Mouse (Mus musculus) skeletal muscle tissue, adult 2 months (tissue): ENCODE measurements around the gene Ces2h.
"Not testable (repeated sequence)": the region's sequence is repeated elsewhere in the genome, so short reads cannot be mapped to it uniquely, and the experiment has no call there.

Experiments
- DNase-seq: peaks from one replicate; pipeline ENCODE4 v3.0.0-alpha.2; 2012; ENCODE audit warnings: low read depth, low spot score

The Ces2h gene

GRCm38 (mm10) chr8:105000586-105000985, at the start of gene Ces2h:
Ces2h (plus strand) TSS chr8:105000853.
- DNase-seq: no peak

- peak; percentile 18 for DNase-seq
Measured at GRCm38 (mm10) chr8:104961537-104961961, 39.1 kb upstream of the Ces2h start, which contains the start of gene Ces2g. Ces2g (plus strand) TSS chr8:104961718.

GRCm38 (mm10) chr8:104962229-104962901, 38.3 kb upstream of the Ces2h start:
- peak; percentile 3 for DNase-seq

GRCm38 (mm10) chr8:104963375-104963894, 37.2 kb upstream of the Ces2h start:
- no peak for DNase-seq

- no peak for DNase-seq
Measured at GRCm38 (mm10) chr8:104984126-104984525, 16.5 kb upstream of the Ces2h start.

DNA sequence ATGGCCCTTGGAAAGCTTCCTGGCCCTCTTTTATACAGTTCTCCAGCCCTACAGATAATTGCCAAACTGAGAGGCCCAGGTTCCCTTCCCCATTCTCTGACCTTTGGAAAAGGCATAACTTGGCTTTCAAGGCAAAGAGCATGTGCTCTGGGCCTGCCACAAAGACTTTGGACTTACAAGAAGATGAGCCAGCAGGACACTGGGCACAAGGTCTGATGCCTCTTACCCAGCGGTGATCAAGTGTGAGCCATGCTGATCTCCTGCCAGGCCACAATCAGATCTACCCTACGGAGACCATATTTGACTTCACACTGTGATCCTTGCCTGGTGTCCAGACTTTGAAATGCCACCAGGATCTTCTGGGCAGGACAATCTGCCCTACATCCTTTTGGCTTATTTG, 15.7 kb upstream of the Ces2h start:
- no peak for DNase-seq

- no peak for DNase-seq
Measured at GRCm38 (mm10) chr8:104998191-104998590, 2.5 kb upstream of the Ces2h start.

DNA sequence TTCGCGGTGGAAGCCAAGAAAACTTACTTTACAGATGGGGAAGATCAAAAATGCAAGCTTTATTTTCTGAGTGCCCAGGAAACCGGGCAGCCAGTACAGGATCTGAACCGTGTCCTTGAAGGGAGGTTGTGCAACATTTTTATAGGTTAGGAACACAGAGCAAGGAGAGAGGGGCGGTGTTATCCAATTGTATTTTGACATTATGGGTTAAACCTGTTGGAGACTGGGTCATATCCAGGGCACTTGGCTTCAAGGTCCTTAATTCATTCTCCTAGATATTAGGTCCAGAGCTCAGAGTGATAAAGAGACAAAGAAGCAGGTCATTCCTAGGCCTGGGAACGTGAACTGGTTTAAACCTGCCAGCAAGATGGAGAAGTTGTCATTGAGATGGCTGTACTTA, 1.5 kb upstream of the Ces2h start:
- no peak for DNase-seq

- DNase-seq: no peak
Measured at GRCm38 (mm10) chr8:105010000-105010399, 9.3 kb downstream of the Ces2h start.

- DNase-seq: no peak
Measured at GRCm38 (mm10) chr8:105011136-105011535, 10.5 kb downstream of the Ces2h start.

DNA sequence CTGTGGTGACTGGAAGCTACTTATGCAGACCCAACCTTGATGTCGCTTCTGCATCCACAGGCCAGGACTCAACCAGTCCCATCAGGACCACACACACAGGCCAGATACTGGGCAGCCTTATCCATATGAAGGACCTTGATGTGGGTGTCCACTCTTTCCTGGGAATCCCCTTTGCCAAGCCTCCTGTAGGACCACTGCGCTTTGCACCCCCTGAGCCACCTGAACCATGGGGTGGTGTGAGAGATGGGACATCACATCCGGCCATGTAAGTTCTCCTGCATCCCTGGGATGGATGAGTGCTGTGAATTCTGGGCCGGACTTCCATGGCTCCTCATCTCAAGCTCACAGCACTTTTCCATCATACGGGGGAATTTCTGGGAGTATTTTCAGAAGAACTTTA, 13.7 kb downstream of the Ces2h start:
- DNase-seq: no peak

DNA sequence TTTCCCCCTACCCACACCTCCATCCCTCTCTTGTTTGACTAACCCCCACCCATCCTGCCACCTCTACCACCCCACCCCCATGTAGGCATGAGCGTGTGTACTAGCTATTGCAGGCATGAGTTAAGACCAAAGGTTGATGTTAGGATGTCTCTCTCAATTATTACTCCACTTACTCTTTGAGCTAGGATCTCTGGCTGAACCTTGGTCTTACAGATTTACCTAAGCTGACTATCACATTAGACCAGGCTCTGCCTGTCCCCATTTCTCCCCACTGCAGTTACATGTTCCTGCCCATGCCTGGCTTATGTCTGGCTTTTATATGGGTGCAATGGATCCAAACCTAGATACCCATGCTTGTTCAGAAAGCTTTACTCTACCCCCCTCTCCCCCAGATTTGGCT, 21.3 kb downstream of the Ces2h start:
- DNase-seq: no peak

DNA sequence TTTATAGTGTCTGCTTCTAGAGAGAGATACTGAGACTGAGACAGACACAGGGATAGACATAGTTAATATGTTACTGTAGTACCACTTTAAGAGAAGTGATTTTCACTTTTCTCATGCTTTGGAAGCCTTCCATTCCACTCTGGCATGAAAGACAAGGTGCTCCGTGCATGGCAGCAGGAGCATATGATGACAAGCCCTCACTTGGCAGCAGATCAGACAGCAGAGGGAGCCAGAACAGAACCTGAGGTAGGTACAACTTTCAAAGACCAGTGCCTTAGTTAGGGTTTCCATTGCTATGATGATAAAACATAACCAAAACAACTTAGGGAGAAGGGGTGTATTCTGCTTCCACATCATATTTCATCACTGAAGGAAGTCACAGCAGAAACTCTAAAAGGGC, 22.4 kb downstream of the Ces2h start:
- DNase-seq: no peak

DNA sequence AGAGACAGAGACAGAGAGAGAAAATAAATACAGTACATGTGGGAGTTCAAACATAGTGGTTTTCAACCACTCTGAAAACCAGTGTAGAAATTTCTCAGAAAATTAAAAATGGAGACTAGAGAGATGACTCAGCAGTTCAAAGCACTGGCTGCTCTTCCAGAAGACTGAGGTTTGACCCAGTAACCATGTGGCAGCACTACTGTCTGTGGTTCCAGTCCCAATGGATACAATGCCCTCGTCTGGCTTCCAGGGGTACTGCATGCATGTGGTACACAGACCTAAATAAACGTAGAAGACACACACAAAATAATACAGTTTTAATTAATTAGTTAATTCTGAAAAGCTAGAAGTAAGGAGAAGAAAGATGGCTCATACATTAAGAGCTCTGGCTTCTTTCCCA, 24.4 kb downstream of the Ces2h start:
- no peak for DNase-seq

DNA sequence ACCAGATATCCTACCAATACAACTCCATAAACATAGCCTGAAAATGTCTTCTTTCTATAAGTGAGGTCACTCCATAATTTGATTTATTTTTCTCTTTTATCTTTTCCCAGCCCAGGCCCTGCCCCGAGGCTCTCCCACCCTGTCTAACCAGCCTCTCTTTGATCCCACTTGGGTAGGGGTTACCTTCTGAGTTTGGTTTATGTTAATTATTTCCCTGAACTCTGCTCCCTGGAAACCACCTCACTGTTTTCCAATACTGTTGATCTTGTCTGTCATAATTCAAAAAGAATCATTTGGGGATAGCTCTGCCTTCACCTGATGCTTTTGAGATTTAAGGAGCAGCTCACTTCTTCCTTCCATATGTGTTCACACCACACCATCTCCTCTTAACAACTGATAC, 42.9 kb downstream of the Ces2h start:
- no peak for DNase-seq

- no peak for DNase-seq
Measured at GRCm38 (mm10) chr8:105045824-105046401, 45.3 kb downstream of the Ces2h start.

GRCm38 (mm10) chr8:105048371-105048854, 47.8 kb downstream of the Ces2h start, which contains the start of gene Ces3a:
Ces3a (plus strand) TSS chr8:105048601.
- no peak for DNase-seq

DNA sequence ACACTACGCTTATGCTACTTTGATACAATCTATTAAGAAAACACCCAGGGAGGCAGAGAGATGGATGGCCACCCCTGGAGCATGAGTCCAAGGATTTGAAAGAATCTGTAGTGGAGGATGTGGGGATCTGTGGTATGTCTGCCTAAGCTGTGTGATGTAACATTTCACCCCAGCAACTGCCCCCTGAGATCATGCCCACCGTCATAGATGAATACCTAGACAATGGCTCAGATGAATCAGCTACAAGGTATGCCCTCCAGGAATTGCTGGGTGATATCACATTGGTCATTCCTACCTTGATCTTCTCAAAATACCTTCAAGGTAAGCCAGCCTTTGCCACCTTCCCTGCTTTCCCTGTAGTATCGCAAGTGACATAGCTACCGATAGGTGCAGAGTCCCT, 55.6 kb downstream of the Ces2h start:
- no peak for DNase-seq

GRCm38 (mm10) chr8:105060056-105060455, 59.4 kb downstream of the Ces2h start:
- DNase-seq: no peak

GRCm38 (mm10) chr8:105066761-105067160, 66.1 kb downstream of the Ces2h start:
- DNase-seq: peak; percentile 2

GRCm38 (mm10) chr8:105067905-105068304, 67.3 kb downstream of the Ces2h start:
- DNase-seq: not testable (repeated sequence)

- no peak for DNase-seq
Measured at GRCm38 (mm10) chr8:105068971-105069370, 68.3 kb downstream of the Ces2h start.
